Mouse (Mus musculus) kidney, postnatal 25 days (tissue): Measurements from ENCODE around the gene Gm5565.
"Not testable (repeated sequence)": the region's sequence is repeated elsewhere in the genome, so short reads cannot be mapped to it uniquely, and the experiment has no call there.

Source experiments
- DNase-seq, 2 experiments: peaks; one replicate each; pipeline ENCODE4 v3.0.0; 2021; ENCODE audit warnings: mixed read lengths in 2 of 2

The Gm5565 gene

DNA sequence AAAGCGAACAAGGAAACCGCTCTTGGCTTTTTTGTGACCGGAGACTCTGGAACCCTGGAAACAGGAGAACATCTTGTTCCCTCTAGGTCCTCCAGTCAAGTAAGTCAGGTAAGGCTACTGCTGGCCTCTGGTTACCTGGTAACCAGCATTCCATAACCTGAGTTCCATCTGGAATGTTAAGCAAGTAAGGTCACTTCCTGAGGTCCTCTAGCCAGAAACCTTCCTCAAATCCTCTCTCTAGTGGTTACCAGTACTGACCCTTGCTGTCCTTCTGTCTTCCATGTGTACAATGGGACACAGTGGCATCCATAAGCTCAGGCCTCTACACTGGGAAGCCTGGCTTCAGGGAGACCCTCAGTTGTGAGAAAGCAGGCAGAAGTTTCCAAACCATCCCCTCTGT lies at the start of gene Gm5565:
Gene Gm5565 (minus strand): TSS at position 101 of the 400 bp plus-strand sequence.
- not testable (repeated sequence) for DNase-seq

DNA sequence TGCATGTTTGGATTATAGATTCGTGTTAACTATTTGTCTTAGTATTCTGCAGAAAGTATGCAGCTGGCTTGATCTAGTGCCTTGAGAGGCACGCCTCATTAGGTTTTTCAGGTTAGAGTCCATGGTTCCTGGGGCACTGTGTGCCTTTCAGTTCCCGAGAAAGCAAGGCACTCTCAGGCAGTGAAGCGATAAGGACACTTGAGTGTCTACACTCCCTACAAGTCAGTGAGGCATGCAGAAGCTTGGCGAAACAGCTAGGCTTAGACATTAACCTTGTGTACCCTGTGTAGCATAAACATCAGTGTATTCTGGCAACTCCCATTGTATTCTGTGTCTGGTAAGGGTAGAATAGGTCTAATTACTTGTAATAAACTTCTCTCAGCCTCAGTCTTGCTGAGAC lies 45.2 kb upstream of the Gm5565 start:
- peak; percentile 78 to 93 for DNase-seq

DNA sequence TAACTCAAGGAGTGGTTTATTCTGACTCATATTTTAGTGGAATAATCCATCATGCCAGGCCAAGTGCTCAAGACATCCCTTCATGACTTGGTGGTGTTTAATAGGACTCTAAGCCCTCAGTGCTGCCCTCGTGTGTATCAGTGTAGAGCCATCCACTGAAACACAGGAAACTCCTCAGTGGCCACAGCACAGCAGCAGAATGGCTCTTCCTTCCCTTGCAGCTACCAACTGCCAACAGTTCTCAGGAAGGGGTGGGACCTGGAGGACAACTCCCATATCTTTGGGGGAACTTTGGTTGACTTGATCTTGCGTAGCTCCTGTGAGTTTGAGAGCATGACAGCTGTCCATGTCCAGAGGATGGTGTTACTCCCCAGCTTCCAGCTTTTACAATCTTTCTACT lies 43.6 kb upstream of the Gm5565 start:
- peak in 1 of 2 experiments; percentile 52 for DNase-seq

DNA sequence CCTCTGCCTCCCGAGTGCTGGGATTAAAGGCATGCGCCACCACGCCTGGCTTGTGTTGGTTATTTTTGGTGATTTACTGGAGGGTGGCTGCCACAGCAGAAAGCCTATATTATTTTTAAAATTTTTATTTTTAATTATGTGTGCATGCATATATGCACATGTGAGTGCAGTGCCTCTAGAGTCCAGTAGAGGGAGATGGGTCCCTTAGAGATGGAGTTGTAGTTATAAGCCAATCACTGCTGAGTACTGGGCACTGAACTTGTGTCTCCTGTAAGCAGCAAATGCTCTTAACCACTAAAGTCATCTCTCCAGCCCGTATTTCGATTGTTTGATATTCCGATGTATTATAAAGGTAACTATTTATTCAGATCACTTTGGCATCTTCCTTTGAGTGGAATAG lies 40.2 kb upstream of the Gm5565 start:
- DNase-seq = no peak

DNA sequence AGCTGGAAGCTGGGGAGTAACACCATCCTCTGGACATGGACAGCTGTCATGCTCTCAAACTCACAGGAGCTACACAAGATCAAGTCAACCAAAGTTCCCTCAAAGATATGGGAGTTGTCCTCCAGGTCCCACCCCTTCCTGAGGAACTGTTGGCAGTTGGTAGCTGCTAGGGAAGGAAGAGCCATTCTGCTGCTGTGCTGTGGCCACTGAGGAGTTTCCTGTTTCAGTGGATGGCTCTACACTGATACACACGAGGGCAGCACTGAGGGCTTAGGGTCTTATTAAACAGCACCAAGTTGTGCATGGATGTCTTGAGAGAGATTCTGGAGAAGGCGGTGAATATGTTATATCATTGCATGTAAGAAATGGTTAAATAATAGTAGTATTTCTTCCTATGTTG lies 39.2 kb upstream of the Gm5565 start:
- DNase-seq = no peak

DNA sequence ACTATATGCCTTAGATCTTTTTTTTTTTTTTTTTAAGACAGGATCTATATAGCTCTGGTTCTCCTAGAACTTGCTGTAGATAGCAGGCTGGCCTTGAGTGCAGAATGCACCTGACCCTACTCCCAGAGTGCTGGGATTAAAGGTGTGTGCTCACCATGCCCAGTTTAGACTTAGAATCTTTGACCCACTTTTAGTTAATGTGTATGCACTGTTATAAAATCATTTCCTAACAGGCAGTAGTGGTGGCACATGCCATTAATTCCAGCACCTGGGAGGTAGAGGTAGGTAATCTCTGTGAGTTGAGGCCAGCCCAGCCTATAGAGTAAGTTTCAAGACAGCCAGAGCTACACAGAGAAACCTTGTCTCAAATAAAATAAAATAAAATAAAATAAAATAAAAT lies 38.7 kb upstream of the Gm5565 start:
- DNase-seq = peak; percentile 53 to 78

DNA sequence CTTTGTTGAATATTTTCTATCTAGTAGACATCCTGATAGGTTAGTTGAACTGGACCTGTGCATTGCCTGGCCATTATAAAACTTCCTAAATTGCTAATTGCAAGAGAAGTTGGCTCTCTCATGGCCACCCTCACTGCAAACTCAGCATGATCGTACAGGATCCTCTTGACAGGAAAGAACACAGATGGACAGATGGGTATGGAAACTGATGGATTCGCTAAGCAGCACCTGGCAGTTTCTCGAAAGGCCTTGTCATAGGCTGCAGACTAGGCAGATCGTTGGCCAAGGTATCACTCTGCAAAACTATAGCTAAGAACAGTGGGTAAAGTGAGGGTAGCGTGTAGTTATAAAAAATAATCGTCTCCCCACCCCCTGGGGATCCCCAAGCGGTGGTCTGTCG lies 33.0 kb upstream of the Gm5565 start:
- DNase-seq = no peak

DNA sequence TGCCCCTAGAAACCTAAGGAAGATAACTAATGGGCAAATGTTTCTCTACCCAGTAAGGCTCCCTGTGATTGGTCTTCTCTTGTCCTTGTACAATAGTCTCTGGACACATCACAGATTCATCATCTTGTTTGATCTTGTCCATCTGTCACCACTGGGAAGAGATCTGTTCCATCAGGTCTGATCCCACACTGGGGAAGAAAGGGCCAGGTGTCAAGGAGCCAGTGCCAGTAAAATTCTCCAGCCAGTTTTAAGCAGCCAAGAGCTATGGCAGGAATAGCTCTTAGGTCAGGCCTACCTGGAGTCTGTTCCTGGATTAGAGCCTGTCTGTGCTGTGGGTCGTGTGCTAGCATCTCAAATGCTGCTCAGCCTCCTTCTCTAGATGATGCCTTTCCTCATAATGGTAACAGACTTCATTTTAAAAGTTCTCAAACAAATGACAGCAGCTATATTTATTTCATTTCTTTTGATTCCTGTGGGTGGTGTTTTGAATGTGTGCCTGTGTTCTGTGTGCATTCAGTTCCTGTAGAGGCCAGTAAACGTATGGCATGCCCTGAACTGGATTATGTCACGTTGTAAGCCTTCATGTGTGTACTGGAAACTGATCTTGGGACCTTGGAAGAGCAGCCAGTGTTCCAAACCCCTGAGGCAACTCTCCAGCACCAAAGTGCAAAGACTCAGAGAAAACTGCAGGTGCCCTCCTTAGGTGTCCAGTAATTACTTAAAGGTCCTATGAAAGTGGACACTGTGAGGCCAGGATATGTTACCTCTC lies 30.3 kb upstream of the Gm5565 start:
- no peak for DNase-seq

DNA sequence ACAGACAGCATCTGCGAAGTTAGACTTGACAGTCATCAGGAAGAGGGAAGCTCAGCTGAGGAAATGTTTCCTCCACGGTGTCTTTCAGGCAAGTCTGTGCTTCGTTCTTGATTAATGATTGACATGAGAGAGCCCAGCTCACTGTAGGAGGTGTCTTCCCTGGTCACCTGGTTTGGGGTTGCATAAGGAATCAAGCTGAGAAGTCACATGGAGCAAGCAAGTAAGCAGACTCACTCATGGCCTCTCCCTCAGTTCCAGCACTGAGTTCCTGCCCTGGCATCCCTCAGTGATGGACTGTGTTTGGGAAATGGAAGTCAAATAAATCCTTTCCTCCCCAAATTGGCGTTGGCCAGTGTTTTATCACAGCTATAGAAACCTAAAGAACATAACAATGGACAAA lies 29.8 kb upstream of the Gm5565 start:
- DNase-seq = peak; percentile 41 to 72

DNA sequence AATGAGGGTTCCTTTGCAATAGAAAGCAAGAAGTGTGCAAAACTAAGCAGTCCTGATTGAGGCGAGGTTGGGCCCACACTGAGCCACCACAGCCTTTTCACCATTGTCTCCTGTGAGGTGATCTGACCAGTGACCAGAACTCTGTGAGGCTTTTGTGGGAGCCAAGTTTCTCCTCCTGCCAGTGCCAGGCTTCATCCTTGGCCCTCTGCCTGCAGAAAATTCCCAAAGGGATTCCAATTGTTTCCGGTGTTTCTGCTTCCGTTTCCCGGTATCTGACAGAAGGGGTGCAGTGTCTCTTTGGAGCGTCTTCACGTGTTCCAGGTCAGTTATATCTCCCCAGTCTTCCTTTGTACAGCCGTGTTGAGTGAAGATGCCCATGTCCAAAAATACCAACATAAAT lies 28.4 kb upstream of the Gm5565 start:
- no peak for DNase-seq

DNA sequence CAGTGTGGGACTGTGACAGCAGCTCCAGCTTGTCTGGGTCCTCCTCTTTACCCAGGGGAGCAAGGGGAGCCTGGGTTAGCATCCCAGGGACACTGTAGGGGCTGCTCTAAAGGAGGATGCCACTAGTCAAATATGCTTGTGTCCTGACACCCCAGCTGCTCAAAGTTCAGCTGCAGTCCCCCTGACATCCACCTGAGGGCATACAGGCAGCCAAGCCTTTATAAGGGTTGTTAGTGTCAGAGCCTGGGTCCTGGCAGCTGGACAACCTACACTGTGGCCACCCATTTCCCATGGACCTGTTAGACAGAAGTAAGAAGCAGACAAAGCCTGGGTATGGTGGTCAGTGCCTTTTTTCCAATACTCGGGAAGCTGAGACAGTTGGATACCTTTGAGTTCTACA lies 27.8 kb upstream of the Gm5565 start:
- peak; percentile 45 to 65 for DNase-seq

DNA sequence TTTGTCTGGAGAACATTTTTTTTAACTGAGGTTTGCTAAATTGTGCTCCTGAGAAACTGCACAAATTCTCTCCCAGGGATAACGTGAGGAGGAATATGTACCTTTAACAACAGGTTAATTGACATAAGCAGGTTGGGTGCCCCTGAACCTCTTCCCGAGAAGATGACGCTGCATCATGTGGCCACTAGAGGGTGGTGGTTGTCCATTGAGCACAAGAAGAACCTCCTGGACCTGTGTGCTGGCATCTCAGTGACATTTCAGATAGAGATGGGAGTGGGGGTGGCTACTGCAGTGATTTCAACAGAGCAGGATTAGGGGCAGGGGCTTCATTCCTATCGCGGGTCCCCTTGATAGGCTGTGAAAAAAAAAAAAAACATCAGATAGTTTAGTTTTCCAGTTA lies 27.1 kb upstream of the Gm5565 start:
- DNase-seq = peak; percentile 82 to 83

DNA sequence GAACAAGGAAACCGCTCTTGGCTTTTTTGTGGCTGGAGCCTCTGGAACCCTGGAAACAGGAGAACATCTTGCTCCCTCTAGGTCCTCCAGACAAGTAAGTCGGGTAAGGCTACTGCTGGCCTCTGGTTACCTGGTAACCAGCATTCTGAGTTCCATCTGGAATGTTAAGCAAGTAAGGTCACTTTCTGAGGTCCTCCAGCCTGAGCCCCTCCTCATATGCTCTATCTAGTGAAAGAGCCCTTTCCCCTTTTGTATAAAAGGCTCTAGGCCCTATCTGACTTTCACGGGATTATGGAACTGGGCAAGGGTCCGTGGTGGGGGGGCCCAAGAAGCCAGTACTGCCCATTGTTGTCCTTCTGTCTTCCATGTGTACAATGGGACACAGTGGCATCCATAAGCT lies 24.9 kb upstream of the Gm5565 start, which contains the start of gene 1700001J03Rik:
Gene 1700001J03Rik (minus strand): TSS at position 101 of the 400 bp plus-strand sequence.
- not testable (repeated sequence) for DNase-seq

DNA sequence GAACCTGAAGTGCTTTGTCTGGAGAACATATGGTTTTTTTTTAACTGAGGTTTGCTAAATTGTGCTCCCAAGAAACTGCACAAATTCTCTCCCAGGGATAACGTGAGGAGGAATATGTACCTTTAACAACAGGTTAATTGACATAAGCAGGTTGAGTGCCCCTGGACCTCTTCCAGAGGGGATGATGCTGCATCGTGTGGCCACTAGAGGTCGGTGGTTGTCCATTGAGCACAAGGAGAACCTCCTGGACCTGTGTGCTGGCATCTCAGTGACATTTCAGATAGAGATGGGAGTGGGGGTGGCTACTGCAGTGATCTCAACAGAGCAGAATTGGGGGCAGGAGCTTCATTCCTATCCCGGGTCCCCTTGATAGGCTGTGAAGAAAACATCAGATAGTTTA lies 12.4 kb upstream of the Gm5565 start:
- peak; percentile 65 to 70 for DNase-seq

DNA sequence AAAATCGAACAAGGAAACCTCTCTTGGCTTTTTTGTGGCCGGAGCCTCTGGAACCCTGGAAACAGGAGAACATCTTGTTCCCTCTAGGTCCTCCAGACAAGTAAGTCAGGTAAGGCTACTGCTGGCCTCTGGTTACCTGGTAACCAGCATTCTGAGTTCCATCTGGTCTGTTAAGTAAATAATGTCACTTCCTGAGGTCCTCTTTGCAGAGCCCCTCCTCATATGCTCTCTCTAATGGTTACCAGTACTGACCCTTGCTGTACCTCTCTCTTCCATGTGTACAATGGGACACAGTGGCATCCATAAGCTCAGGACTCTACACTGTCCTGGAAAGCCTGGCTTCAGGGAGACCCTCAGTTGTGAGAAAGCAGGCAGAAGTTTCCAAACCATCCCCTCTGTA lies 10.3 kb upstream of the Gm5565 start, which contains the start of gene Gm6309:
Gene Gm6309 (minus strand): TSS at position 101 of the 400 bp plus-strand sequence.
- not testable (repeated sequence) for DNase-seq

DNA sequence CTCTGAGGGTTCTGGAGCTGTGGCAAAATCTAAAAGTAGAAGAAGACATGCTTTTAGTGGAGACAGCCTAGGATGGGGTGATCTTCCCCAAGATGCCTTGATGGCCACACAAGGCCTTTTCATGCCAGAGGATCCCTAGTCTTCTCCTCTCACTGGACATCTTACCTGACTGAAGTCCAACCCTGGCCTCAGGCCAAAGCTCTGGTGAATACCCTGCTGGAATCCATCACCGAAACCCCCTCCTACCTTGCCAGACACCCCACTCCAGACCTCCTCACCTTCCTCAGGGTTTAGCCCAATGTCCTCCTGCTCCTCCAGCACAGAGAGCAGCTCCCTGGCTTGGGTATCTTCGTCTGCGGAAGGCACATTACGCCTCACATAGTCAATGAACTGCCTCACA lies 2.0 kb downstream of the Gm5565 start:
- not testable (repeated sequence) for DNase-seq

DNA sequence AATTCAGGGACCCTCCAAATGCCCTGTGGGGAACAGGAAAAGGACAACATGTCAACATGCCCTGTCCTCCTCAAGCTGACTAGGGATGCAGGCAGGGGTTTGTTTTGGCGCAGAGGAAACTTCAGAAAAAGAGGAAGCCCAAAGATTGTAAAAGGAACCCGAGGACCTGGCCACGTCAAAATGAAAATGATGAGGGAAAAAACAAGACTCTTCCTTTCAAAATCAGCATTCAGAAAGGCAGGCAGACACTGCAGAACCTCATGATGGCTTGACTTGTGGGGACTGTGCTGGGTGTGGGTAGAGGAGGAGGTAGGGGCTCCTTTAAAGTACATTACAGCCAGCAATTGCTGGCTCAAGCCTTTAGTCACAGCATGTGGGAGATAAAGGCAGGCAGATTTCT lies 9.9 kb downstream of the Gm5565 start:
- DNase-seq = no peak

DNA sequence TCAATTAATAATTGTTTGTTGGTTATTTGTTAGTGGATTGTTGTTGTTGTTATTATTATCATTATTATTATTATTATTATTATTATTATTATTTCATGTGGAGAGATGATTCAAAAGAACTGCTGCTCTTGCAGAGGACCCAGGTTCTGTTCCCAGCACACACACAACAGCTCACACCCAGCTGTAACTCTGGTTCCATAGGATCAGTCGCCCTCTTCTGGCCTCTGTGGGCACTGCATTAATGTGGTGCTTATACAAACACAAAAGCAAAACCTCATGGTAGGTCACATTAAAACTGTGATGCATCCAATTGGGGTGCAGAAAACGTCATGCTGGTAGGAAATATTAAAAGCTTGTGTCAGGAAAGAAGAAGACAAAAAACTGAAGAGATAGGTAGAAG lies 12.4 kb downstream of the Gm5565 start:
- DNase-seq = no peak
